Mouse (Mus musculus) left cerebral cortex, postnatal 10 days (tissue): ENCODE measurements around the gene Lztr1. TPM values are rescaled to one million over a fixed set of nuclear protein-coding genes. Genes with fewer than 3 reads are reported as not detected.

Experiments used
- DNase-seq, 2 experiments: peaks; one replicate each; pipeline ENCODE4 v3.0.0; 2021 to 2022; ENCODE audit warnings: low spot score in 2 of 2, mixed read lengths in 1 of 2; ENCODE audit errors: extremely low spot score in 1 of 2
- intact Hi-C: fragments of 180-260 bp; cut with DNase I; formaldehyde crosslinking; loops from one replicate; pipeline ENCODE4 v1.15.1; 2025
- total RNA-seq, 2 experiments: library from RNA; stranded (reverse); gene quantifications; 2 replicates each; pipeline ENCODE4 v1.2.3; 2021

Gene Lztr1
- 100 to 1,000 TPM; 162 to 169 TPM for total RNA-seq

DNA sequence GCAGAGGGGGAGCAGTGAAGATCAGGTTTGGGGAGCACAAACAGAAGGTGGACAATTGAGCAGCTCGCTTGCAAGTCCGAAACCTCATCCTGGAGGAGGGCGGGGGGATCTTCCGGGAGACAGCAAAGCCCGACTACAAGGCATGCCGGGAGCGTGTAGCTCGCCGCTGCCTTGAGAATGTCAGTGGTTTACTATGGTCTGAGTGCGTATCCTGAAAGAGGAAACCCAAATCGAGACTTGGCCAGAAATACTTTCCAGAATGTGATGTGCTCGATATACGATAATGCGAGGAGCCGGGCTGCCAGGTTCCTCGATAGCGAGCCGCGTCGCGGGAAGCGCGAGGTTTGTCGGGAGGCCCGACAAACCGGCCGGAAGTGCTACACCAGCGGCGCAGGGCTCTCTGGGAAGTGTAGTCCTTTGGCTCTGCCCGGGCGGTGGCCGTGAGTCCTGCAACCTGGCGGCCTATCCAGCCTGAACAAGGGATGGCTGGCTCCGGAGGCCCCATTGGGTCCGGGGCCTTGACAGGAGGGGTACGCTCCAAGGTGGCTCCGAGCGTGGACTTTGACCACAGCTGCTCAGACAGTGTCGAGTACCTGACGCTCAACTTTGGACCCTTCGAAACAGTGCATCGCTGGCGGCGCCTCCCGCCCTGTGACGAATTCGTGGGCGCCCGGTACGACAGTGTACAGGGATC, at the start of gene Lztr1:
Lztr1 (plus strand) TSS at position 143 of the 694 bp plus-strand sequence.
- DNase-seq: peak; percentile 85 to 92
- intact Hi-C loops: no loop called here

DNA sequence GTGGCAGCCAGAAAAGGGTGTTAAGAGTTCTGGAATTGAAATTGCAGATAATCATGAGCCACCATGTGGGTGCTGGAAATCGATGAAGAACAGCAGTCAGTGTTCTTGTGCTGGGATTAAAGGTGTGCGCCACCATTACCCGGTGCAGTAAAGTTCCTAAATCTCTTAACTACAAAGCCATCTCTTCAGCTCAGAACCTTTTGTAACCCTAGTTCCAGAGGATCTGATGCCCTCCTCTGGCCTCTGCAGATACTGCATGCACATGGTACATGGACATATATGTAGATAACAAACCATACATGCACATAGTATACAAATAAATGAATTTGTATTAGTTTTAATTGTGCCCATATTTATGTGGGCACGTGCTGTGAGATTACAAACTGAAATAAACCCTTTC, 48.2 kb upstream of the Lztr1 start:
- no peak for DNase-seq
- intact Hi-C loops: no loop called here

DNA sequence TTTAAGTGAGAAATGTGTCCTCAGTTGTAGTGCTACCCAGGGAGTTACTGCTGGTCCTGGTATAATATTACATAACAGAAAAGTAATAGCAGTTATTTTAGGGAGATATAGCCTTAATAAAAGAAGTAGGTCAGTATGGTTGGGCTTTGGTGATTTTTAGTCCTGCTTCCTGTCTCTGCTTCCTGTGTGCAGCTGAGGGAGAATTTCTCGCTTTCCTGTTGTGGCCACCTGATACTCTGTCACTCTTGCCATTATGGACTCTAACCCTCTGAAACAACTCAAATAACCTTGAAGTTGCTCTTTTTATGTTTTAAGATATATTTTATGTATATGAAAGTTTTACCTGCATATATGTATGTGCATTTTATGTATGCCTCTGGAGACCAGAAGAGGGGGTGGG, 46.9 kb upstream of the Lztr1 start:
- intact Hi-C loops: no loop called here
- DNase-seq: no peak

DNA sequence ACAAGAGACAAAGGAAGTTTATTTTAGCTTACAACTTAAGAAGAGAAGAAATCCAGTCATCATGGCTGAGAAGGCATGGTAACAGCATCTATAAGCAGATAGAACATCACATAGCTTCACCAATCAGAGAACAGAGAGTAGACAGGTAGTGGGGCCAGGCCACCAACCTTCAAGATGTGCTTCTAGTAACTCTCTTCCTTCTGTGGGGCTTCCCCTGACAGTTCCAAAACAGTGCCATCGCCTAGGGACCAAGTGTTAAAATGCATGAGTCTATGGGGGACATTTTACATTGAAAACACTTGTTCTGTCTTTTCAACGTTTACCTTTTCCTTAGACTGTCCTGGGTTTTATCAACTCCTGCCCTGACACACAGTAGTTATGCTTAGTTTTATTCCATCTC, 45.3 kb upstream of the Lztr1 start:
- DNase-seq: no peak
- intact Hi-C loops: no loop called here

DNA sequence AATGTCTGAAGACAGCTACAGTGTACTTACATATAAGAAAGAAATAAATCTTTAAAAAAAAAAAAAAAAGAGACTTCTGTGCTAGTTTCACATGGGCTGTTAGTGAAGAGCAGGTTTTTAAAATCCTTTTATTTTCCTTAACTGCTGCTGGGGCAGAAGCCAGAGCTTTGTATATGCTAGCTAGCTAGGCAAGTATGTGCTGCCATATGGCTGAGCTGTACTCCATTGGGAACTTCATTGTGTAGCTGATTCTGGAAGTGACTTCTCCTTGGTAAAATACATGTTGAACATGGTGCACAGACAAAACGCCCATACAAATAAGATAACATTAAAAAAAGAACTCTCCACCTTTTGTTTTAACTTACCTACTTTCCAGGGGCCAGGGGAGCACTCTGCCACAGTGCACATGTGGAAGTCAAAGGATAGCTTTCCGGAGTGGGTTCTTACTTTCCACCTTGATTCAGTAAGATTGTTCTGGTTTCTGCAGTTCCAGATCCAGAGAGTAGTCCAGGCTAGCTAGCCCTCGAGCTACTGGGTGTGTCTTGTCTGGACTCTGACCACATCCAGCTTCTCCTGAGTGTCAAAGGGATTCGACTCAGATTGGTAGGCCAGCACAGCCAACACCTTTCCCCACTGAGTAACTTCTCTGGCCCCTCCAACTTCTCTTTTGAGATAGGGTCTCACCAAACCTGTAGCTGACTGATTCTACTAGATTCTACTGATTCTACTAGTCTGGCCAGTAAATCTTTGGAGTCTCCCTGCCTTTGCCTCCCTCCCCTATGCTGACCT, 41.4 kb upstream of the Lztr1 start:
- intact Hi-C loops: no loop called here
- DNase-seq: no peak

DNA sequence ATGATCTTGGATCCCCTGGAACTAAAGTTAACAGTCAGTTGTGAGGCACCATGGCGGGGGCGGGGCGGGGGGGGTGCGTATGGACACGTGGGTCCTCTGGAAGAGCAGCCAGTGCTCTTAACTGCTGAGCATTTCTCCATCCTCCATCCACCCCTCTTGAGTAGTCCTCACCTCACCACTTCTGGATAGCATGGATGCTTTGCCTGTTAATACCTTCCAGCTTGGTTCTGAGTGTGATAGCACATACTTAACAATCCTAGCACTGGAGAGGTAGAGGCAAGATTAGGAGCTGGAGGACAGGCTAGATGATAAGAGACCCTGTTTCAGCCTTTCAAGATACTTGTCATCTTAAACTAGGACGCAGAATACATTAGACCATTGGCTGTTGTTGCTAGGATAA, 36.0 kb upstream of the Lztr1 start:
- no peak for DNase-seq
- intact Hi-C loops: no loop called here

DNA sequence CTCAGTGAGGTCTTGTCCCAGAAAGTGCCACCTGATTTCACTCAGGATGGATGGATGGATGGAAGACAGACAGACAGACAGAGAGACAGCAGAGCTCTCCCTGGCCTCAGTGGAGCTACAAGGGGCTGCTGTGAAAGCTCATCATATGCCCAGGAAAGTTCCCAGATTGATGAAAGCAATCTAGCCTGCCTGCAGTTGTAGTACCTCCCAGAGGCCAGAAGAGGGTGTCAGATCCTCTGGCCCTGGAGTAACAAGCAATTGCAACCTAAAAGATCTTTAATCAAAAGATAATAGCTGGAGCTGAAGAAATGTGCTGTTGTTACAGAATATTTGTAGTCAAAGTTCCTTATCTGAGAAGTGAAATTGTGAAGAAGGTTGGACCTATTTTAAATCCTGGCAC, 34.4 kb upstream of the Lztr1 start:
- no peak for DNase-seq
- intact Hi-C loops: no loop called here

DNA sequence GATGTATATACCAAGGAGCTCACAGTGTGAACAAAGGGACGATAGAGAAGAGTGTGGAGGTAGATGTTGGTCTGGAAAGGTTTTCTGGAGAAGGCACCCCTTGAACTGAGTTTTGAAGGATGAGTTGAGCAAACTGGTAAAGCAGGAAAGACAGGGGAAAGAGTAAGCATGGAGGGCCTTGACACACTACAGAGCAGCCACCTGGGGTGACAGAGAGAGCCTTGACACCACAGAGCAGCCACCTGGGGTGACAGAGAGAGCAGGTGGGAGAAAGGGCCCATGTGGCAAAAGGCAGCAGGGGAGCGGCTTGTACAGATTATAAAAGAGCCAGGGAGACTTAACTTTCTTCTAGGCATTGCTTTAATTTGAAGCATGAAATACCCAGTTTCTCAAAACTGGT, 33.7 kb upstream of the Lztr1 start:
- no peak for DNase-seq

DNA sequence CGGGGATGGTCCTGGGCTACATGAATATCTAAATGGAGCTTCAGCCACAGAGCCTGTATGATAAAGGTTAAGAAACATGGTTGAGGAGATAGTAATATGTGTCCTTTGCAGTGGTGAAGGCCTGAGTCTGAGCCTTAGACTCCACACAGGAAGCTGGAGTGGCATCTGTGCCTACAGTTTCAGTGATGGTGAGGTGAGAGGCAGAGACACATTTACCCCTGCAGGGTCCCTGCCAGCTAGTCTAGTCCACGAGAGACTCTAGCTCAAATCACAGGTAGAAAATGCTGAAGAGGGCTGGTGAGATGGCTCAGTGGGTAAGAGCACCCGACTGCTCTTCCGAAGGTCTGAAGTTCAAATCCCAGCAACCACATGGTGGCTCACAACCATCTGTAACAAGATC, 33.2 kb upstream of the Lztr1 start:
- no peak for DNase-seq
- intact Hi-C loops: no loop called here

More for the DNA sequence above, 33.7 kb upstream of the Lztr1 start:
- intact Hi-C loops: no loop called here

DNA sequence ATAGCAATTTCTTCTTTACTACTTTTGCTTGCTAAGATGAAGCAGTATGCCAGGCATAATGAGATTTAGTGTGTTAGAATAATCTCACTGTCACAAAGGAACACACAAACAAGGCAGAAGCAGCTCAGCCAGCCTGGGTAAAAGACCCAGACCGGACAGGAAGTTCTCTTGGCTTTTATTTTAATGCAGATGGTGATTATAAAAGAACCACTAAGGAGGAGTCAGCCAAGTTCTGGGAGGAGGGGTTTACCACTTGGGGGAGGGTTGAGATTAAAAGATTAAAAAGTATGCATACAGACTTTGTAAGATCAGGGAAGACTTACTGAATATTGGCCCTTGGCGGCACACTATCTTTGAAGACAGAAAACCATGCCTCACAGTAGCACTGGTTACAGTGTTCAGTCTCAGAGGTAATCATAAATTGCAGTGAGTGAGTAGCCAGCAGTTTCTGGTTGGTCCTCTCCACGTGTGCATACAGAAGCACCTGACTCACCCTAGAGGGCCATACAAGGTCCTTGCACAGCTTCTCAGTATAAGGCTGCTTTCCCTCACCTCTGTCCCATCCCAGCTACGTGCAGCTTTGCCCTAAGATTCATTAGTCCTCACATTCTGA, 30.1 kb upstream of the Lztr1 start:
- DNase-seq: no peak
- intact Hi-C loops: no loop called here

DNA sequence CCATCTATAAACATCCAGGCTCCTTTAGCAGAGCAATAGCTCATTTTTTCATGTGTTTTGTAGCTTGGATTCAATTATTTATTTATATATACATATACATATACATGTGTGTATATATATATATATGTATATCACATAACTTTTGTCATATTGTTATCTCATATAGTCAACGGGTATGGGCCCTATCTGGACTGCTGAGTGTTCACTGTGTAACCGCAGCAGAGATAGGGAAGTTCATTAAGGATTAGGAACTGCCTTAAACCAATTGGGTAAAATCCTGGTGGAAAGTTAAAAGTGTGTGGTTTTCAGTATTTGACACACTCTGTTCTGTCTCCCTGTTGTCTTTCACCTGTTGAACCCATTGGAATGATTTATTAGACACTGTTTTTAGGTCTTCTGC, 27.0 kb upstream of the Lztr1 start:
- intact Hi-C loops: no loop called here
- no peak for DNase-seq

DNA sequence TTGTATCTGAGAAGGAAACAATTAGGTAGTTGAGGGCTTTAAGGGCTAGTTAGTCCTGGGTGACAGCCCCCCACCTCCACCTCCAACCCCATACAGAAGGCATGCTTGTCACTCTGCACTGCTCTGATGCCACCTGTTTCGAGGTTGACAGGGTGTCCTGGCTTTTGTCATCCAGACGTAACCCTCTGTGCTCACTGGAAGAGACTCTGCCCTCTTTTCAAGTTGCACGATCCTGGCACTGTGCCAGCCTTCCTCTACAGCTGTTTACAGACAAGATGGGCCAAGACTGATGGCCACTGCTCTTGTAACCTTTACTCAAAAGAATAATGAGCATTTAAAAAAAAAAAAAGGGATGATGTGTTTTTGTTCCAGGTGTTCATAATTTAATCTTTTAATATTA, 22.0 kb upstream of the Lztr1 start:
- peak in 1 of 2 experiments; percentile 57 for DNase-seq
- intact Hi-C loops: no loop called here

DNA sequence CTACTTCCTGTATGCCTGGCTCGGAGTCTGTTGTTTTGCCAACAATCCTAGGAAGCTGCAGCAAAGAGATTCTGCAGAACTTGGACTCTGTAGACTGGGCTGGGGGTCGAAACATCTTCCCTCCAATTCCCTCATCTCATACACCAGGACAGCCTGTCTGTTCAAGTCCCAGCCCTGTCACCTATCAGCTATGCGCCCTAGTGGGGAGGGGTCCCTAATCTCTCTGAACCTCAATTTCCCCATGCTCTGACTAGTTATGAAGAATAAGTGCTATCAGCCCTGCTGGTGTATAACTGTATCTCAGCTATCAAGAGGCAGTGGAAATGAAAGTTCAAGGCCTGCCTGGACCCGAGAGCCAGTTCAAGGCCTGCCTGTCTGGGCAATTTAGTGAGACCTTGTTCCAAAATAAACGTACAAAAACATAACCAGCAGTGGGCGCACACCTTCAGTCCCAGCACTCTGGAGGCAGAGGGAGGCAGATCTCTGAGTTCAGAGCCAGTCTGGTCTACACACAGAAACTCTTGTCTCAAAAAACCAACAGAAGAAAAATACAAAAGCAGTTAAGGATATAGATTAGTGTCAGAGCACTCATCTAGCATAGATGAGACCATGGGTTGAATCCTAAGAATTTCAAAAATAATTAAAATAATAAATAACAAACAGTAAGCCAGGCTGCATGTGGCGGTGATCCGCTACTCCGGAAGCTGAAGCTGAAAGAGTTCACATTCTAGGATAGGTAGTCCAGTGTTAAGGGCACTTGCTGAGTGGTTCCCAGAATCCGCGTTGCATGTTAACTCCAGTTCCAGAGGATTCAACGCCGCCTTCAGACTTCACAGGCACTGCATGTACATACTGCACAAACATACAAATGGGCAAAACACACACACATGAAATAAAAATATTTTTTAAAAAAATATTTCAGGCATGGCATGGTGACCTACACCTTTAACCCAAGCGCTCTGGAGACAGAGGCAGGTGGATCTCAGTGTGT, 19.7 kb upstream of the Lztr1 start:
- no peak for DNase-seq
- intact Hi-C loops: no loop called here

DNA sequence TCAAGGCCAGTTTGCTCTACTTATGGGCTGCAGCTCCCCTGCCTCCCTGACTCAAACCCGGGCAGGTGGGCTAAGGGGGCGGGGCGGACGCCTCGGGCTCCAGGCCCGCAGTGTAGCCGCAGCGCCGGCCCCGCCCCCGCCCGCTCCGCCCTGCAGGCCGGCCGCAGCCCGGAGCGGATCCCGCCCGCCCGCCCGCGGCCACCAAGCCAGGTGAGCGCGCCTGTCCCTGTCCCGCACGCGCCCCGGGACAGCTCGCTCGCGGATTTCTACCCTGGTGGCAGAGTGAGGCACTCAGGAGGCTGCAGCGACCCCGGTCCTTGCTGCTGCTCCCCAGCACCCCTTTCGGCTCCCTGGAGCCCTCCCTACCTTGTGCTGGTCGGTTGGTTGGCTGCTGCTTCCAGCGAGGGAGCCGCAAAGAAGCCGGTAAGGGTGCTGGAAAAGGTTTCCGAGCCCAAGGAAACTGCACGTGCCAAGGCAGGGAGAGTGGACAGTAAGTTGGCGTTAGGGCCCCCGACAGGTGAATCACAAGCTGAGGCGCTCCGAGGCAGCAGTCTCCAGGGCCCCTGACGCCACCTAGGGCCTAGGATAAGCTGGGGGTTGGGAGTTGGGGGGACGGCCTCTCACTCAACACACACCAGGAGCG, 18.9 kb upstream of the Lztr1 start, which contains the start of gene Aifm3:
Aifm3 (plus strand) TSS at position 143 of the 643 bp plus-strand sequence.
- no peak for DNase-seq
- intact Hi-C loops: no loop called here

DNA sequence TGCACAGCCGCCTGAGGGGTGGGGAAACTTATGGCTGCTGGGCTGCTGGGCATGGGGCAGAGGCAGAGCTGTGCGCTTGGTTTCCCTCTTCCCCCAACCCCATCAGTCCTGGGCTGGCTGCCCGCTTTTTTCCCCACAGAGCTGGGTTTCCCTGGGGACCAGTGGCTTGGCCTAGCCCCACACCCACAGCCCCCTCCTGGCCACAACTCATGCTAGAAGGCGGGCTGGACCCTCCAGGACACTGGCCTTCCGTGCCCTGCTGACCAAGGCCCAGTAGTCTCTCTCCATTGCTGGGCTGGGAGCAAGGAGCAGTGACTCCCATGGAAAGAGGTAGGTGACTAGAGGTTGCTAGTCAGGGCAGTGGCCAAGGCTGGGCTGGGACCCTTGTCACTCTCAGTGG, 17.3 kb upstream of the Lztr1 start:
- intact Hi-C loops: no loop called here
- DNase-seq: peak in 1 of 2 experiments; percentile 65

DNA sequence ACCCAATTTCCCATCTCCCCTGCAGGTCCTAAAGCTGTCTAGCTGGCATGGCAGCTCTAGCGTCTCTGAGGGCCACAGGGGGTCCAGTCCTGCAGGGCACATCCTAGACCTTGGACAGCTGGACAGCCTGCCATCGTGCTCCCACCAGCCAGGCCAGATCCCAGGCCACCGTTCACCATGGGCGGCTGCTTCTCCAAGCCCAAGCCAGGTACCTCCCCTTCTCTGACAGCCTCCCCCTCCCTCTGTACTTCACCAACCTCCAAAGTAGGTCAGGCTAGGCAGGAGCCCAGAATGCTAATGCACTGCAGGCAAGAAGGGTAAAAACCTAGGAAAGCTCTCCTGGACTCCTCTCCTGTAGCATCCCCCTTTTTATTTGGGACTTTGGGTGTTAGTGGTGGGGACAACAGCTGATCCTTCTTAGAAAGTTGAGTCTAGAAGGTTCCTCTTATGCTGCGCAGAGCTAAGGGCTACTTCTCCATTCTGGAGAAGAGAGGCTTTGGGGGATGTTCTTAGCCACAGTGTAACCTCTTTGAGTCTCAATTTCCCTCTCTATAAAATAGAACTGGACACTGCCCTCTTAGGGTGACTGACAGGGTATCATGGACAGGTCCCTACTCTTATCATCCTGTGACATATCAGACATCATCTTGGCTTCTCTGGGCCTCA, 16.5 kb upstream of the Lztr1 start:
- intact Hi-C loops: no loop called here
- no peak for DNase-seq

DNA sequence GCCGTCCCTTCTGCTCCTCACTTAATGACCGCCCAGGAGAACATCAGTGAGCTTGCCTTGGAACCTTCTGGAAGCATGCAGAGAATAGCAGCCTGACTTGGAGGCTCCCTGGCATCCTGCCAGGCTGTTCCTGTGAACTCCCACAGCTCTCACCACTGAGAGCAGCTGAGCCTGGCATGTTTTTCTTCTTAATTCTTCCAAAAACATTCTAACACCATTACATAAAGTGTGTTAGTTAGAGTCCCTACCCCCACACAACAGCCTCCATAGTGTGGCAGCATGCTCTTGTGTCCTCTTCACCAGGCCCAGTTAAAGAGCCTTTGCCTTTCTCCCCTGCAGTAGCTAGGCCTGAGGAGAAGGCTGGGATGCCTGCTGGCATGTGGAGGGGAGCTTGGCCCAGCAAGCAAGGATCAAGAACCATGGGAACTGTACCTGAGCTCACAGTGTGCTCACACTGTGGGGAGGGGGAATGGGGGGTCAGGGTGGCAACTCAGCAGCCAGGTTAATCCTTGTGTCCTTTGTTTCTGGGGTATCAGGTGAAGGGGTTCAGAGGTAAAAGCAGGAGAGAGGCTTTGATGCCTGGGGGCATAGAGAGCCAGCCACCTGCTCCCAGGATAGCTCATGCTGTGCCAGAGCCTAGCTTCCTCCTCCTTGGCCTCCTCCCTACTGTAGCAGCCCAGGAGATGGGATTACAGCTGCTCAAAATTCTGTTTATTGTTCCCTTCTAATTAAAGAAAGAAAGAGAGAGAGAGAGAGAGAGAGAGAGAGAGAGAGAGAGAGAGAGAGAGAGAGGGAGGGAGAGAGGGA, 11.8 kb upstream of the Lztr1 start:
- intact Hi-C loops: no loop called here
- DNase-seq: peak; percentile 86 to 91
